Mouse (Mus musculus) mature B cell (primary cell): ENCODE data around the gene Sox18.

Experiments used
- in situ Hi-C: fragments of 300-500 bp; cut with MboI; formaldehyde crosslinking; loops from 2 replicates; pipeline ENCODE4 v1.14.3; 2019

Sox18 gene

GRCm38 (mm10) chr2:181671326-181671725 is at the start of gene Sox18:
TSS of gene Sox18 (minus strand) at chr2:181671640.
- in situ Hi-C loops, result no loop called here

- in situ Hi-C loops, result no loop called here
Observed at GRCm38 (mm10) chr2:181721200-181721599, 49.8 kb upstream of the Sox18 start.

- in situ Hi-C loops, result no loop called here
Observed at GRCm38 (mm10) chr2:181720061-181720460, 48.6 kb upstream of the Sox18 start.

- in situ Hi-C loops, result no loop called here
Observed at GRCm38 (mm10) chr2:181716991-181717390, 45.6 kb upstream of the Sox18 start.

GRCm38 (mm10) chr2:181715382-181715781 is 43.9 kb upstream of the Sox18 start:
- in situ Hi-C loops, result no loop called here

- in situ Hi-C loops, result no loop called here
Observed at GRCm38 (mm10) chr2:181714903-181715326, 43.5 kb upstream of the Sox18 start, which contains the start of gene Oprl1. TSS of gene Oprl1 (plus strand) at chr2:181715016.

GRCm38 (mm10) chr2:181713749-181714148 is 42.3 kb upstream of the Sox18 start:
- in situ Hi-C loops, result no loop called here

- in situ Hi-C loops, result no loop called here
Observed at GRCm38 (mm10) chr2:181706668-181707067, 35.2 kb upstream of the Sox18 start.

GRCm38 (mm10) chr2:181698241-181698640 is 26.8 kb upstream of the Sox18 start, which contains the start of gene Lkaaear1:
TSS of gene Lkaaear1 (minus strand) at chr2:181698442.
- in situ Hi-C loops, result no loop called here

- in situ Hi-C loops, result no loop called here
Observed at GRCm38 (mm10) chr2:181696801-181697420, 25.5 kb upstream of the Sox18 start.

GRCm38 (mm10) chr2:181695776-181696175 is 24.3 kb upstream of the Sox18 start:
- in situ Hi-C loops, result no loop called here

GRCm38 (mm10) chr2:181694581-181694980 is 23.1 kb upstream of the Sox18 start:
- in situ Hi-C loops, result no loop called here

- in situ Hi-C loops, result no loop called here
Observed at GRCm38 (mm10) chr2:181693339-181694280, 22.2 kb upstream of the Sox18 start, which contains the start of gene Rgs19. TSS of gene Rgs19 (minus strand) at chr2:181693977.

GRCm38 (mm10) chr2:181692304-181692703 is 20.9 kb upstream of the Sox18 start:
- in situ Hi-C loops, result no loop called here

GRCm38 (mm10) chr2:181691571-181691970 is 20.1 kb upstream of the Sox18 start:
- in situ Hi-C loops, result no loop called here

- in situ Hi-C loops, result no loop called here
Observed at GRCm38 (mm10) chr2:181691083-181691482, 19.6 kb upstream of the Sox18 start.

GRCm38 (mm10) chr2:181689466-181690160 is 18.2 kb upstream of the Sox18 start:
- in situ Hi-C loops, result no loop called here

- in situ Hi-C loops, result no loop called here
Observed at GRCm38 (mm10) chr2:181687586-181687985, 16.1 kb upstream of the Sox18 start.

- in situ Hi-C loops, result no loop called here
Observed at GRCm38 (mm10) chr2:181685686-181686085, 14.2 kb upstream of the Sox18 start.

GRCm38 (mm10) chr2:181684713-181685112 is 13.3 kb upstream of the Sox18 start:
- in situ Hi-C loops, result no loop called here

GRCm38 (mm10) chr2:181683381-181683780 is 11.9 kb upstream of the Sox18 start:
- in situ Hi-C loops, result no loop called here

GRCm38 (mm10) chr2:181681978-181682377 is 10.5 kb upstream of the Sox18 start:
- in situ Hi-C loops, result no loop called here
